Mouse (Mus musculus) myocyte (in vitro differentiated cells): ENCODE results near the gene Mcpt8. TPM values are rescaled to one million over a fixed set of nuclear protein-coding genes. Genes with fewer than 3 reads are reported as not detected.
"Not testable (repeated sequence)": the region's sequence is repeated elsewhere in the genome, so short reads cannot be mapped to it uniquely, and the experiment has no call there.

Experiments
- H3K27me3 ChIP-seq: one replicate; pipeline ENCODE4 v1.6.1; 2011; ENCODE audit not compliant: control insufficient read depth, insufficient read depth, insufficient read length
- H3K36me3 ChIP-seq: one replicate; pipeline ENCODE4 v1.6.1; 2011; ENCODE audit not compliant: control insufficient read depth, insufficient read depth
- H3K4me2 ChIP-seq: one replicate; pipeline ENCODE4 v1.6.1; 2011; ENCODE audit warnings: low read depth, control low read depth
- H3K4me3 ChIP-seq: one replicate; pipeline ENCODE4 v1.5.1; 2011; ENCODE audit warnings: mild to moderate bottlenecking, control low read depth, moderate library complexity
- H3K79me2 ChIP-seq: one replicate; pipeline ENCODE4 v1.6.1; 2011; ENCODE audit not compliant: control insufficient read depth, insufficient read depth
- H3ac ChIP-seq: one replicate; pipeline ENCODE4 v1.6.1; 2011; ENCODE audit not compliant: control insufficient read depth, insufficient read length
- CEBPB ChIP-seq: IDR thresholded peaks from 2 replicates; pipeline ENCODE4 v1.6.1; 2011; ENCODE audit warnings: mild to moderate bottlenecking, moderate library complexity; ENCODE audit not compliant: poor library complexity, insufficient read depth, severe bottlenecking
- E2F4 ChIP-seq: IDR thresholded peaks from one replicate; pipeline ENCODE4 v1.6.1; 2011; ENCODE audit warnings: mild to moderate bottlenecking, control low read depth, moderate library complexity; ENCODE audit not compliant: insufficient read depth
- MAX ChIP-seq: IDR thresholded peaks from one replicate; pipeline ENCODE4 v1.6.1; 2011; ENCODE audit warnings: low read depth, mild to moderate bottlenecking, control low read depth
- MYOD1 ChIP-seq, 3 experiments: IDR thresholded peaks; one replicate each; pipeline ENCODE4 v1.6.1; 2011; ENCODE audit warnings: control low read depth in 2 of 3, low read depth in 2 of 3, mild to moderate bottlenecking in 2 of 3, moderate library complexity in 1 of 3; ENCODE audit not compliant: insufficient read length in 2 of 3, control insufficient read depth in 1 of 3
- MYOG ChIP-seq, 3 experiments: IDR thresholded peaks; one replicate each; pipeline ENCODE4 v1.6.1; 2011; ENCODE audit warnings: control low read depth in 2 of 3, low read depth in 2 of 3, mild to moderate bottlenecking in 2 of 3; ENCODE audit not compliant: insufficient read length in 2 of 3, control insufficient read depth in 1 of 3, insufficient read depth in 1 of 3
- POLR2A ChIP-seq: IDR thresholded peaks from one replicate; pipeline ENCODE4 v1.6.1; 2011; ENCODE audit warnings: low read depth, mild to moderate bottlenecking, control low read depth, moderate library complexity; ENCODE audit not compliant: insufficient read length
- POLR2AphosphoS2 ChIP-seq: IDR thresholded peaks from one replicate; pipeline ENCODE4 v1.6.1; 2011; ENCODE audit warnings: low read depth, control low read depth; ENCODE audit not compliant: insufficient read length
- REST ChIP-seq: IDR thresholded peaks from one replicate; pipeline ENCODE4 v1.6.1; 2011; ENCODE audit warnings: mild to moderate bottlenecking, control low read depth, moderate library complexity; ENCODE audit not compliant: insufficient read depth, insufficient read length
- SRF ChIP-seq: IDR thresholded peaks from one replicate; pipeline ENCODE4 v1.6.1; 2011; ENCODE audit warnings: low read depth; ENCODE audit not compliant: control insufficient read depth, insufficient read length
- TCF12 ChIP-seq: IDR thresholded peaks from one replicate; pipeline ENCODE4 v1.6.1; 2011; ENCODE audit warnings: mild to moderate bottlenecking, control low read depth; ENCODE audit not compliant: poor library complexity, insufficient read depth, severe bottlenecking
- TCF3 ChIP-seq: IDR thresholded peaks from one replicate; pipeline ENCODE4 v1.6.1; 2011; ENCODE audit warnings: low read depth, control low read depth; ENCODE audit not compliant: insufficient read length
- USF1 ChIP-seq: IDR thresholded peaks from one replicate; pipeline ENCODE4 v1.6.1; 2011; ENCODE audit warnings: low read depth, mild to moderate bottlenecking, control low read depth, moderate library complexity
- polyA plus RNA-seq: library from polyadenylated mRNA; unstranded; fragments of >200 nt; fragmentation: generic; extraction: Trizol; gene quantifications from one replicate; pipeline ENCODE4 v1.2.1, GENCODE M21; 2012; ENCODE audit warnings: missing spikeins

Gene Mcpt8
- polyA plus RNA-seq, 1 experiment: 10.7 TPM

GRCm38 (mm10) chr14:56097597-56097996 lies 12.5 kb upstream of the Mcpt8 start:
- Histone ChIP-seq H3ac (no peak overlapping the region), H3K79me2 (no peaks in the 10 kb centered on the region), H3K36me3 (no peaks in the 10 kb centered on the region), H3K27me3 (no peaks in the 10 kb centered on the region), H3K4me3 (no peak overlapping the region), H3K4me2 (no peak overlapping the region)
- TF ChIP-seq SRF (no peak), E2F4 (no peak), TCF12 (no peak), MYOD1 (IDR thresholded peaks at IDR 0.05; ENCODE audit: control insufficient read depth in 1 of 3, insufficient read length in 2 of 3, low read depth in 2 of 3) (no peak), MAX (no peak), CEBPB (no peak), MYOG (IDR thresholded peaks at IDR 0.05; ENCODE audit: control insufficient read depth in 1 of 3, insufficient read depth in 1 of 3, insufficient read length in 2 of 3, low read depth in 2 of 3) (no peak), TCF3 (no peak), REST (no peak)

DNA sequence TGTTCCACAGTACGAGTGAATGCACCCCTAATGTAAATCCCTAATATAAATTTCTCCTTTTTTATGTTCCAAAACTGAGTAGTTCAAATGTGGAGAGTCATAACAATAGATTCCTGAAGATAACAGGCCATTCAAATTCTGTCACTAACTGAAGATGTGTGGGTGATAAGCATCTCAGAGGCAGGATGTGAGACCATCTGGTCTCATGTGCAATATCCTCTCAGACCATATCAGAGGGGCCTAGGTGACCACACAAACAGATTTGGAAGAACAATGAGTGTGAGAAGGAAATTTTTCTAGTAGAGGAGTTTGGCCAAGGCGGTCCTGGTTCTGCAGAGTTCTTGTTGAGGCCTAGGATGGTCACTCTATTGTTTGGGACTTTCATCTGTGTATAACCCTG lies 8.3 kb upstream of the Mcpt8 start:
- Histone ChIP-seq H3K36me3 (no peaks in the 10 kb centered on the region), H3K27me3 (no peaks in the 10 kb centered on the region), H3ac (no peak overlapping the region), H3K4me2 (no peak overlapping the region), H3K4me3 (no peak overlapping the region), H3K79me2 (no peaks in the 10 kb centered on the region)
- TF ChIP-seq MYOG (IDR thresholded peaks at IDR 0.05; ENCODE audit: control insufficient read depth in 1 of 3, insufficient read depth in 1 of 3, insufficient read length in 2 of 3, low read depth in 2 of 3) (no peak), E2F4 (no peak), CEBPB (no peak), TCF12 (no peak), TCF3 (no peak), MYOD1 (IDR thresholded peaks at IDR 0.05; ENCODE audit: control insufficient read depth in 1 of 3, insufficient read length in 2 of 3, low read depth in 2 of 3) (no peak), USF1 (no peak), MAX (no peak), POLR2A (no peak)

DNA sequence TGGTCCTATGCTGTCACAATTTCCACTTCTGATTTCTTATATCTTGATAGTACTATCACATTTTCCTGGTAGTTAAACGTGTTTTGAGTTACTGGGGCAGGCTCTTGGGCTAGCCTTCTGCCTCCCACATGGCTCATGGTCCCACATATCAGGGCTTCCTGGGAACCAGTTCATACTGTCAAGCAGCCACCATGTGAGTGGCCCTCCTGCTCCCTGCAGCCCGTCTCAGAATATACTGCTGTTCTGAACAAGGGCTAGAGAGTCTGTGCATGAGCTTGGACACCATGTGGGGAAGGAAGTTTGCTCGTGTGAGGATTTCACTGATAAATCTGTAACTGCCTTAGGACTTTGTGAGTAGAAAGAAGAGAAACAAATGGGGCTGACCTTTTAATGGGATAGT lies 1.6 kb upstream of the Mcpt8 start:
- Histone ChIP-seq H3ac (no peak overlapping the region), H3K27me3 (no peaks in the 10 kb centered on the region), H3K79me2 (no peaks in the 10 kb centered on the region), H3K4me3 (no peak overlapping the region), H3K4me2 (no peak overlapping the region), H3K36me3 (no peaks in the 10 kb centered on the region)
- TF ChIP-seq POLR2A: no peak
- no peak for TF ChIP-seq MYOD1 (IDR thresholded peaks at IDR 0.05; ENCODE audit: control insufficient read depth in 1 of 3, insufficient read length in 2 of 3, low read depth in 2 of 3)
- no peak for TF ChIP-seq REST
- TF ChIP-seq SRF: no peak
- no peak for TF ChIP-seq E2F4
- TF ChIP-seq POLR2AphosphoS2: no peak
- TF ChIP-seq CEBPB: no peak
- no peak for TF ChIP-seq MYOG (IDR thresholded peaks at IDR 0.05; ENCODE audit: control insufficient read depth in 1 of 3, insufficient read depth in 1 of 3, insufficient read length in 2 of 3, low read depth in 2 of 3)
- TF ChIP-seq TCF3: no peak
- no peak for TF ChIP-seq MAX
- no peak for TF ChIP-seq USF1
- TF ChIP-seq TCF12: no peak

- H3K27me3 ChIP-seq: no peaks in the 10 kb centered on the region
- no peaks in the 10 kb centered on the region for H3K79me2 ChIP-seq
- no peak overlapping the region for H3K4me2 ChIP-seq
- no peaks in the 10 kb centered on the region for H3K36me3 ChIP-seq
- H3K4me3 ChIP-seq: no peak overlapping the region
- TF ChIP-seq MAX (no peak), E2F4 (no peak), POLR2AphosphoS2 (no peak), MYOG (IDR thresholded peaks at IDR 0.05; ENCODE audit: control insufficient read depth in 1 of 3, insufficient read depth in 1 of 3, insufficient read length in 2 of 3, low read depth in 2 of 3) (no peak), TCF3 (no peak), MYOD1 (IDR thresholded peaks at IDR 0.05; ENCODE audit: control insufficient read depth in 1 of 3, insufficient read length in 2 of 3, low read depth in 2 of 3) (no peak), USF1 (no peak), POLR2A (no peak), REST (no peak), CEBPB (no peak), TCF12 (no peak), SRF (no peak)
- H3ac ChIP-seq: no peak overlapping the region
These were observed 3.1 kb downstream of the Mcpt8 start for GRCm38 (mm10) chr14:56082016-56082415.

DNA sequence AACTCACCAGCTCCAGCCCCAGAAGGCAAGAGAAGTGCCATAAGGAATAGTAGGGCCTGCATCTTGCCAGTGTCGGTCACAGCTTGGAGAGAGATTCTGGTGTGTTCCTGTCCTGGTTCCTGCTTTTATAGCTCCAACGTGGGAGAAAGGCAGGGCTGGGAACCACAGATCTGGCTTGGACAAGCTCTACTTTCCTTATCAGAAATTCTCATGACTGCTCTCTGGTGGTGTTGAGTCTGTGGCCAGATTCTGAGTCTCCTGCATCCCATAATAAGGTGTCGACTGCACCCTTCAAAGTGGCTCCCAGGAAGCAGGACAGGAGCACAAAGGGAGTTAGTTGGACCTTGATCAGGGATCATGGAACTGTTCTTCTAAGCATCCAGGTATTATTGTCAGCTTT lies 22.9 kb downstream of the Mcpt8 start, which contains the start of gene Mcpt4:
Mcpt4 (minus strand) TSS at position 101 of the 400 bp plus-strand sequence.
- H3K4me2 ChIP-seq, H3K36me3 ChIP-seq, H3ac ChIP-seq, H3K27me3 ChIP-seq, H3K4me3 ChIP-seq, H3K79me2 ChIP-seq: not testable (repeated sequence)
